Mouse (Mus musculus): ENCODE results near the gene Cdkal1. TPM values are rescaled to one million over a fixed set of nuclear protein-coding genes. Genes with fewer than 3 reads are reported as not detected.

Gene Cdkal1
- total and polyA plus RNA-seq, 3 experiments = 8.7 to 13.7 (median 9.5) TPM

DNA sequence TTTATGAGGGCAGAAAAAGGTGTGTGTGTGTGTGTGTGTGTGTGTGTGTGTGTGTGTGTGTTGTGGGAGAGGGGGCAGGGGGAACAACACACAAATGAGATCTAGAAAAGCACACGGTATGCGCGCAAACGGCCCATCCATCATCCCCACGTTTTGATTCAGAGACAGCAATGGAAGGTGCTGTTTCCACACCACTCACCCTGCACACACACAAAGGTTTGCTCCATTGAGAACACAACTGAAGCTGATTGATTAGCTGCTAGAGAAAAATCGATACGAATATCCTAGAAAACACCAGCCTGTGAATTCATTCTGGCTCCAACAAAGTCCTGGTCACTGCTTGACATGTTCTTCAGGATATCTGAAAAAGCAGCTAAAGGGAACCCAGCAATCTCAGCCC is 233.6 kb downstream of the Cdkal1 start:
- DNase-seq (ENCODE audit: extremely low read depth) = no peak
- Histone ChIP-seq H3K4me3 (replicated peaks in 1 of 3; ENCODE audit: low read depth in 2 of 3, low read length in 2 of 3, poor library complexity in 1 of 3) (no peak overlapping the region), H3K4me2 (ENCODE audit: insufficient read depth, low read depth, poor library complexity, severe bottlenecking) (no peak overlapping the region), H3K9ac (ENCODE audit: insufficient read depth, low read depth) (no peak overlapping the region), H3K36me3 (replicated peaks in 1 of 2; ENCODE audit: control insufficient read depth in 1 of 2, insufficient read depth in 1 of 2, low read length in 1 of 2) (peaks cover 0 to 6% of the 10 kb centered on the region in 2 experiments), H3K27me3 (replicated peaks) (no peaks in the 10 kb centered on the region), H3K9me3 (replicated peaks; ENCODE audit: low read length) (no peaks in the 10 kb centered on the region), H3K27ac (ENCODE audit: insufficient read depth, low read depth) (no peak overlapping the region), H3K4me1 (ENCODE audit: control insufficient read depth in 1 of 2, insufficient read depth in 2 of 2) (peaks cover 0 to 4% of the 10 kb centered on the region in 2 experiments; a peak in 2 of 4 replicates), H3K79me2 (replicated peaks; ENCODE audit: control insufficient read depth, extremely low read depth, insufficient read depth, poor library complexity, severe bottlenecking) (no peaks in the 10 kb centered on the region)
- dilution Hi-C loops (cut with MboI; ENCODE audit: extremely low pct_ligation_motif_present, extremely low pct_unique_long_range_greater_than_20kb, low sequenced_read_pairs) = no loop called here
- TF ChIP-seq USF1 (IDR thresholded peaks at IDR 0.05; ENCODE audit: low read depth, low read length) = no peak
- TF ChIP-seq UBTF (IDR thresholded peaks at IDR 0.05; ENCODE audit: low read depth, low read length) = no peak
- no peak for TF ChIP-seq JUND (conservative IDR thresholded peaks at IDR 0.05; ENCODE audit: low read depth, low read length)
- no peak for TF ChIP-seq ZNF384 (IDR thresholded peaks at IDR 0.05; ENCODE audit: low read depth, low read length)
- no peak for TF ChIP-seq MXI1 (IDR thresholded peaks at IDR 0.05; ENCODE audit: low read depth, low read length)
- no peak for TF ChIP-seq TBP (conservative IDR thresholded peaks at IDR 0.05; ENCODE audit: low read depth, low read length)
- TF ChIP-seq GABPA (IDR thresholded peaks at IDR 0.05; ENCODE audit: insufficient replicate concordance, low read depth, low read length) = no peak
- TF ChIP-seq MYC (IDR thresholded peaks at IDR 0.05; ENCODE audit: low read depth, low read length) = no peak
- TF ChIP-seq SIN3A (IDR thresholded peaks at IDR 0.05; ENCODE audit: low read length) = no peak
- TF ChIP-seq CHD2 (IDR thresholded peaks at IDR 0.05; ENCODE audit: low read length) = no peak
- no peak for TF ChIP-seq POLR2AphosphoS2 (IDR thresholded peaks at IDR 0.05; ENCODE audit: low read depth, low read length)
- no peak for TF ChIP-seq NRF1 (IDR thresholded peaks at IDR 0.05; ENCODE audit: low read depth, low read length)
- no peak for TF ChIP-seq SMC3 (IDR thresholded peaks at IDR 0.05; ENCODE audit: low read depth, low read length)
- TF ChIP-seq IRF4 (IDR thresholded peaks at IDR 0.05; ENCODE audit: low read depth, low read length) = no peak
- no peak for TF ChIP-seq TCF12 (IDR thresholded peaks at IDR 0.05; ENCODE audit: low read depth, low read length)
- no peak for TF ChIP-seq ZKSCAN1 (IDR thresholded peaks at IDR 0.05; ENCODE audit: borderline replicate concordance, low read depth, low read length)
- TF ChIP-seq HCFC1 (IDR thresholded peaks at IDR 0.05; ENCODE audit: low read depth, low read length) = no peak
- in situ Hi-C loops (cut with MboI; ENCODE audit: low pct_ligation_motif_present, low pct_unique_long_range_greater_than_20kb, low sequenced_read_pairs) = loop anchor here (25.0 kb wide), 1 partner anchor 510 kb away; no protein-coding TSS in a partner anchor

DNA sequence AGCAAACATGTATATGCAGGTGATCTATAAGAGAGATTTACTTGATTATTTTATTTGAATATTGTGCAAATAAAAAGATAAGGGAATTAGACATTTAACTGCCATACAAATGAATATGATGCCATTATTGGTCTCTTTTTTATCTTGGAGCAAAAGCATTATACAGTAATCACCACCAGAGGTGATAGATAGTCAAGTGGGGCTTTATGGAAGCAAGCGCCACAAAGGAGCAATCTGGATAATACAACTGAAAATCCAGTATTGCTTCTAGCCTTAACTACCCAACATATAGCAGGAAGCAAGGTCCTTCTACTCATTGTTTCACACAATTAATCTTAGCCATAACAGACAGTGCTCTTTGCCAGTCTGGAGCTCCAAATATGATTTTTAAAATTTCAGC is 234.1 kb downstream of the Cdkal1 start:
- Histone ChIP-seq H3K27me3 (replicated peaks) (no peaks in the 10 kb centered on the region), H3K9ac (ENCODE audit: insufficient read depth, low read depth) (no peak overlapping the region), H3K36me3 (replicated peaks in 1 of 2; ENCODE audit: control insufficient read depth in 1 of 2, insufficient read depth in 1 of 2, low read length in 1 of 2) (peaks cover 0 to 7% of the 10 kb centered on the region in 2 experiments), H3K9me3 (replicated peaks; ENCODE audit: low read length) (no peaks in the 10 kb centered on the region), H3K4me1 (ENCODE audit: control insufficient read depth in 1 of 2, insufficient read depth in 2 of 2) (peaks cover 3 to 8% of the 10 kb centered on the region in 2 experiments), H3K79me2 (replicated peaks; ENCODE audit: control insufficient read depth, extremely low read depth, insufficient read depth, poor library complexity, severe bottlenecking) (no peaks in the 10 kb centered on the region), H3K4me3 (replicated peaks in 1 of 3; ENCODE audit: low read depth in 2 of 3, low read length in 2 of 3, poor library complexity in 1 of 3) (no peak overlapping the region), H3K27ac (ENCODE audit: insufficient read depth, low read depth) (no peak overlapping the region), H3K4me2 (ENCODE audit: insufficient read depth, low read depth, poor library complexity, severe bottlenecking) (no peak overlapping the region)
- DNase-seq (ENCODE audit: extremely low read depth) = no peak
- dilution Hi-C loops (cut with MboI; ENCODE audit: extremely low pct_ligation_motif_present, extremely low pct_unique_long_range_greater_than_20kb, low sequenced_read_pairs) = no loop called here
- in situ Hi-C loops (cut with MboI; ENCODE audit: low pct_ligation_motif_present, low pct_unique_long_range_greater_than_20kb, low sequenced_read_pairs) = loop anchor here (25.0 kb wide), 1 partner anchor 509 kb away; no protein-coding TSS in a partner anchor
- TF ChIP-seq HCFC1 (IDR thresholded peaks at IDR 0.05; ENCODE audit: low read depth, low read length) (no peak), USF2 (conservative IDR thresholded peaks at IDR 0.05; ENCODE audit: low read depth, low read length) (no peak), CHD2 (IDR thresholded peaks at IDR 0.05; ENCODE audit: low read length) (no peak), BHLHE40 (IDR thresholded peaks at IDR 0.05; ENCODE audit: low read depth, low read length) (no peak), TCF12 (IDR thresholded peaks at IDR 0.05; ENCODE audit: low read depth, low read length) (no peak), MAZ (IDR thresholded peaks at IDR 0.05; ENCODE audit: low read depth, low read length) (no peak), SMC3 (IDR thresholded peaks at IDR 0.05; ENCODE audit: low read depth, low read length) (no peak)
